Mouse (Mus musculus) mouse embryonic stem cell (cell line): ENCODE measurements at regions not wholly inside any gene's neighbourhood (a gene's known extent, or its start where the extent isn't known, plus 50 kb on each side); places are given as distances from the start of the nearest gene placed in this dataset.

Source experiments
- in situ Hi-C, 2 experiments: fragments of 300-500 bp; cut with MboI; formaldehyde crosslinking; loops; 1 replicate in 1 of 2; 3 replicates in 1 of 2; pipeline ENCODE4 v1.14.3; 2019 to 2020; ENCODE audit warnings: low sequenced_read_pairs in 2 of 2, low pct_unique_long_range_greater_than_20kb in 1 of 2, mixed read lengths in 1 of 2; ENCODE audit not compliant: unreplicated experiment in 1 of 2

DNA sequence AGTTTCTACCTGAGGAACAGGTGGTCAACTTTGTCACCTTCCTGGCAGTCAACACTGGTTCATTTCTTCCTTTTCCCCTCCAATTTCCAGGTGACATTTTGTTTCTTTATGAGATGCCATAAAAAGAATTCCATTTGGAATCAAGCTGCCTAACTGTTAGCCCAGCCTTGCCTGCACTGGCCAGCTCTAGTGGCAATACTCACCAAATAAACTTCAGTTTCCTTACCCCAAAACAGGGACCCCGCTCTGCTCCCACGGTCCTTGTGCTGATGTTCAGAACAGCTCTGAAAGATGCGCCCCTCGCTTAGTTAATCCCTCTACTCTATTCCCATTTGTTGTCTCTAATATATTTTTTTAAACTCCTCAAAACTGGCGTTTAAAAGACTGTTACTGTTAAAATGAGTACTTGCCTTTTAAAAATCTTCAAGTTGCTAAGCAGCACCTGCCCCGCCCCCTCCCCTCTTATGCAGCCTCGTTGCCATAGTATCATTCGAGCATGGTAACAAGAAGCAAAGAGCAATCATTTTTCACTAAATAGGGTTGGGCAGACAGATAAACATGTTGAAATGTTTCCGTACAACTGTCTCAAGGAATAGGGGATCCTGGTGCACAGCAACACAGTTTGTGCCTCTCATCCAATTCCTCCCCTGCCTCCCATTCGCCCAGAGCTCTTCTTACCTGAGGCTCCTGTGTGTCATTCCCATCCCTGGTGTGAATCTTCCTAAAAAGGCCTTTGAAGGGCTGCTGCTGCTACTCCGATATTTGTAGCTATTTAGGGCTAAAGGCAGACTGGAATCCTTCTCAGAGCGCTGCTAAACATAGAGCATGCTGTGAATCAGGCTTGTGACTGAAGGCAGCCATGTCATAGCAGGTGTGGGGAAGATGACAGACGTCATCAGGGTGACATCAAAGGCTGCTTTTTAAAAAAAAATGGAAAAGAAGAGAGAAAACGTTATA lies 98.8 kb upstream of the Oxgr1 start:
- in situ Hi-C loops = loop anchor here (10.0 to 25.0 kb wide), 2 partner anchors 246 to 264 kb away; no protein-coding TSS in a partner anchor

DNA sequence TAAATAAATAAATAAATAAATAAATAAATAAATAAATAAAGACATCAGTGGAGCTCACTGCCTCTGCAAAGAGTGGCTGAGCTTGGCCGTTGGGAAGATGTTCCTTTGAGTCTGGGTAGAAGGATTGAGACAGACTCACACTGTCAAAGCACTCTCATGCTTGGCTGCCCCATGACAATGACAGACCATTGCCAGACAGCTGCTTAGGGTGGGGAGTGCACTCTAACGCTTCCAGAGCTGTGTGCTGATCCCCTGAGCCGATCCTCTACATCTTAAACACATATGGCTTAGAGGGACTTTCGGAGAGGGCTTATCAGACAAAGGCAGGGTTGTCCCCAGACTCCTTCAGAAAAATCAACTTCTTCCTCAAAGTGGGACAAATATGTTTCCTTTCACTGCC lies 100.0 kb upstream of the Oxgr1 start:
- in situ Hi-C loops = loop anchor here (10.0 to 25.0 kb wide), 2 partner anchors 245 to 263 kb away; no protein-coding TSS in a partner anchor

DNA sequence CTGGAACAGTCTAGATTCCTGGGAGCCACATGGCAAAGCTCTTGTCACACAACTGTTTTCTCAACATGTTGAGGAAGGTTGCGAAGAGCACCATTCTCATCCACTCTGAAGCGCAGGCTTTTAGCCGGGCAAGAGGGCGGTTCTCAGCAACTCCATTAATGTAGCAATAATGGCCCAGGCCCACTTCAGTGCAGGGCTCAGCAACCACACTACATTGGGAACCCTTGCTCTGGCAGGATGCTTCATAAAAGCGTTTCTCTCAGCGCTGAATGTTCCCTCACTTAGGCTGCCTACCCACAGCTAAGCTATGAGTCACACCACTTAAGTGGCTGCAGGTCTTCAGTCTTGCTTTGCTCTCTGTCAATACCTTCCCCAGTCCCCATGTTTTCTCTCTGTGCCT lies 102.2 kb upstream of the Oxgr1 start:
- in situ Hi-C loops = loop anchor here (10.0 to 25.0 kb wide), 2 partner anchors 243 to 260 kb away; no protein-coding TSS in a partner anchor

DNA sequence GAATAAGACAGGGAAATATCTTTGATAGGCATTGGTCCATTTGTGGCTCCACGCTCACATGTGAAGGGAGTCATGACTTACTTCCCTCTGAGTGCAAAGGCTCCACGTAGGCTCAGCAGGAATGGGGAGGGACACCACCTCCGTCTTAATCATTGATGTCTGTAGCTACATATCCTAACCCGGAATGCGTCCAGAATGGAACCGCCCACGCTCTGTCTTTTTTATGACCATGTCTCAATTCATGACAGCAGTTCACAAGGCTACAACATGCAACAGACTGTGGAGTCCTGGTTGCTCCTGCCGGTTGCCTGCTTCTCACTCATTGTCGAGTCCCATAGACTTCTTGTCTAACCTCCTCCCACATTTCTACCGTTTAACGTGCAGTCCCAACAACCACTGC lies 104.1 kb upstream of the Oxgr1 start:
- in situ Hi-C loops = loop anchor here (10.0 to 25.0 kb wide), 2 partner anchors 241 to 258 kb away; no protein-coding TSS in a partner anchor

DNA sequence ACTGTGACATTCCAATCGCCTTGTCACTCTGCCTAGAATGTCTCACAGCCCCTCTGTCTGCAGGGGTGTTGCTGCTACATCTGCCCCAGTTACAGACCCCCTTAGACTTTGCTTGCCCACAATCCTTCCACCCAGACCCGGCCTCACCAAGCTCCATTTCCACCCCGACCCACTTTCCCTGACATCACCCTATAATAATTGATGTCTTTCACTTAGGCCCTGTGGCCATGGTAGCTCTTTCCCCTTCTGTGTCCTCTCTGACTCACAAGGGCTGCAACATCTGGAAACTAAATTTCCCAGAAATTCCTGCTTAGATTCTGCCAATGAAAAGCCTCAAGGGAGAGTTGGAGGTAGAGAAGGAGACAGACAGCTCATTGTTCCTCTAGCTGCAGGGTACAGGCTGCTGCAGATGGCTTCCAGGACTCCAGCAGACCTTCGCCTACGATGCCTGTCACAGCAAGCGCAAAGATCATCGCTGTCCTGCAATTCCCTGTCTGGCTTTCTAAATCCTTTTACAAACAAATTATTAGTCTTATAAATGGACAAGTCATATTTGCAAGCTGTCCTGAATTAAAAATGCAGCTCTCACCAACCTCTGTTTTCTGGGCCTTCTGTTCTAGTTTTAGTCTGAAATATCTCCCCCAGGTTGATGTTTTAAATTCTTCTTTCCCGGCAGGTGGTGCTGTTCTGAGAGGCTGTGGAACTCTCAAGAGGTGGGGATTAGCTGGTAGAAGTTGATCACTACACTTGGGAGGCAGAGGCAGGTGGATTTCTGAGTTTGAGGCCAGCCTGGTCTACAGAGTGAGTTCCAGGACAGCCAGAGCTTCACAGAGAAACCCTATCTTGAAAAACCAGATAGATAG lies 104.9 kb upstream of the Oxgr1 start:
- in situ Hi-C loops = loop anchor here (10.0 to 25.0 kb wide), 2 partner anchors 240 to 258 kb away; no protein-coding TSS in a partner anchor

DNA sequence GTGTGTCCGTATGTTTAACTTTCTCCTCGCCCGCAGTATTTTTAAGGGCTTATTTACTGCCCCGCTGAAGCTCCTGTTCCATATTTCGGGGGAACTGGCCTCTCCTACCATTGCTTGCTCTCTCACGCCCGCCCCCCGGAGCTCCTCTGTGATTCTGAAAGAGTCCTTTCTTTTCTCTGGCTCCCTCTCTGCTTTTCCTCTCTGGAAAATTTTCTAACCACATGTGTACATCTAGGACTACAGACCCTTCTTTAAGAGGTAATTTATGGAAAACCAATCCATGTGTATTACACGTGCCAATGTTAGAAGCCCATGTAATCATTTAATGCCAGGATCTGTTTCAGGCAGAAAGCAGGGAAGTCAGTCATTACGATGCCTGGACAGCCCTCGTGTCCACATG lies 106.6 kb upstream of the Oxgr1 start:
- in situ Hi-C loops = loop anchor here (10.0 to 25.0 kb wide), 2 partner anchors 238 to 256 kb away; no protein-coding TSS in a partner anchor

DNA sequence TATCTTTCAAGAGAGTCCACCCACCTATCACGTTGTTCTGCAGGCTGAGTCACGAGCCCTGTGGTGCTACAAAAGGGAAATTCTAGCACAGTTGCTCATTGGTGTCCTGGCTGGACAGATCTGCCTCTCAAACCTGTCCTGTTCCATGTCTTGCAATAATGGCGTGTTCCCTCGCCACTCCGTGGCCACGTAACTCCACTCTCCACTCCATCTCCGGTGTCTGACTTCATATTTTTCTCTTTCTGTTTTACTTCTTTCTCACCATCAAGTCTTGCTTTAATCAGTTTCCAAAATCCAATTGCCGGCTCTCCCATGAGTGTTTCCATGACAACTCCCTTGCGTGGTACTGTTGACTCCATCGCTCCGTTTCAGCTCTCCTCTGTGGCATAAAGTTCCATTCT lies 107.1 kb upstream of the Oxgr1 start:
- in situ Hi-C loops = loop anchor here (10.0 to 25.0 kb wide), 2 partner anchors 238 to 255 kb away; no protein-coding TSS in a partner anchor

DNA sequence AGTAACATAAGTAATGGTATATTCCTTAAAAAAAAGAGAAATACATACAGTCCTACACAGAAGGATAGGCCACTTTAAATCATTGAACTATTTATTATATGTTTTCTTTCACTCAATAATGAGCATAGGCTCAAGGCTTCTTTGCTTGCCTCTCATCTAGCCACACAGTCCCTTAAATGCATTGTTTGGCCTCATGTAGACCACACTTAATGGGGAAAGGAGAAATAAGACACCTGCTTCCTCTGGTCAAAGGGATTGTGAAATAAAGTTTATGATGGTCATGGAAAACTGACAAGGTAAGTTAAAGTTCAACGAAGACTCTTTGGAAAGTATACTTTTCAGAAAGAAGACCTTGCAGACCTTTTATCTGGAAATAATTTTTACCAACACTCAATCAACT lies 108.4 kb upstream of the Oxgr1 start:
- in situ Hi-C loops = no loop called here

DNA sequence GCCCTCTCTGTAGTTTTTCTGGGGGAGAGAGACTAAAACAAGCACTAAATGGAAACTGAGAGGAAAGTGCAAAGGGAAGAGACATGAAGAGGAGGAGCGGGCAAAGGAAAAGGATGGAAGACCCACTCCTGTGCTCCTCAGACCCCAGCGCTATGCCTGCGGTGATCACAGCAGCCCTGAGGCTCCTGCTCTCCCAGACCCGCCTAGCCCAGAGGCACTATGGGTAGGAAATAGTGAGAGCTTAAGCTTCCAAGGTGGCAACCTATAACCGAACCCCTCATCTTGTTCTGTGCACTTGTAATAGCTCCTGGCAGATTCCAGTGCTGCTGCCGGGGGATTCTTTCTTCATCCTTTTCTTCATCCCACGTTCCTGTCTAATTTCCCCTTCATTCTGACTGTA lies 112.2 kb upstream of the Oxgr1 start:
- in situ Hi-C loops = no loop called here

DNA sequence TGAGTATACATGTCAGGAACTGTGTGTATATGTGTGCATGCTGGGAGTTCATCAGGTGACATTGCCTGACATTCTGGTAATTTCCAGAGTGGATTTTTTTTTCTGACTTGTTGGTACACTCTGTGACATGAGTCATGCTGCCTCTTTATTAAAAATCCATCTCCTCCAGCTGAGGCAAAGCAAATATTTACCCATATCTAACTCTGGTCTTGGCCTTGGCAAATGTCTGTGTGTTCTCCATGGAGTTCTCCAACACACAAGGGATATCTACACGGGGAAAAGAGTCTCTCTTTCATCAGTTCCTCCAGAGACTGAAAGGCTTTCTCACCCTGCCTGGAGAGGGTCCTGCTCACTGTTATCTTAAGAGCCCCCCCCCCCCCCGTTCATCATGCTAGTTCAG lies 111.3 kb upstream of the Mbnl2 start:
- in situ Hi-C loops = no loop called here

DNA sequence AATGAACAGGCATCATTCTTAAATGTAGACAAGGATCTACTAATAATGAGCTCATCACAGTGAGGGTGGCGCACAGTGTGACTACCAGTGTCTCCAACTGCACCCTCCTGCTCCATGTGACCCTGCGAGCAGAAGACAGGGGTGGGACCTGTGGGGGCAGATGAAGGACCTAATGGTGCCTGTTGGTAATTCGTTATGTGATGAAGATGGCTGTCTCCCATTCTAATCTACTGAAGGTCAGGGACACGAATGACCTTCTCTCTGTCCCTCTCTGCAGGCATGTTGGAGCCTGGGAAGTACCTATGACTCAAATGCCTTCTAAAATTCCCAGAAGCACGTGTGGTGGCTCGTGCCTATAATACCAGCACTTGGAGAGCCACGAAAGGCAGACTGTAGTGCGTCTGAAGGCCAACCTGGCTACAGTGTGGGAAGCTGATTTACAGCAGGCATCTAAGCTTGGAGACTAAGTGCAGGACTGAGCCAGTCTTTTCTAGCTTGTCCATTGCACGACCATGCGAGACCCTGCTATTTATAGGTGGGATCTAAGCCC lies 109.9 kb upstream of the Mbnl2 start:
- in situ Hi-C loops = no loop called here

DNA sequence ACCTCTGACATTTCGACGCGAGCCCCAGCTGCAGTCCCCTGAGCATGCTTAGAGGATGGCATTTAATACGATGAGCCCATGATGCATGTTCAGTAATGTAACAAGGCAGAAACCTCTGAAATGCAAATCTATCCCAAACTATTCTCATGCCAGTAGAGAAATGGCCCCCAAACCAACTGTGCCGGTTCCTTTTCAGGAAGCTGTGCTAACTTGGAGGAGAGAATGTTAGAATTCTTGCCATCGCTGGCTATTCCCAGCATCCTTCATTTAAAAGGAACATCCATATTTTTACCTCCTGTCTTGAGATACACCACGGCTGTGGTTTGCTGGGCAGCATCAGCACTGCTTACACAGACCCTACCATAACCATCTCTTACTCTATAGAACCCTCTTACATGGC lies 104.7 kb upstream of the Mbnl2 start:
- in situ Hi-C loops = no loop called here

DNA sequence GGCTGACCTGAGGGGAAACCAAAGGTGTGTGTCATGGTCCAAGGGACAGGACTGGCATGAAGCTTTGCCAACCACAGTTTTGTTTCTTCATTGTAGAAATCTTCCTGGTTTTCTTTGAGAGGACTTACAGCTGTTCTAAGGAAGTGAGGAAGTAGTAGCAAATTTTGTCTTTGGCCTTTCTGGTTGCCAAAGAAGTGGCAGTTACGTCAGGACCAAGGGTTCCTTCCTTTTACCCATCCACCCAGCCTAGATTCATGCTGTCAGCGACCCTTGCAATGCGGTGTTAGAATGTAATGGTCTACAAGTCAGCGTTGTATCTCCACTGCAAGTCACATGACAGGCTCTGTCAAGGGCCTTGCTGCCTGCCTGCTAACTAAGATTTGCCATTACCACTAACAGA lies 103.4 kb upstream of the Mbnl2 start:
- in situ Hi-C loops = no loop called here

DNA sequence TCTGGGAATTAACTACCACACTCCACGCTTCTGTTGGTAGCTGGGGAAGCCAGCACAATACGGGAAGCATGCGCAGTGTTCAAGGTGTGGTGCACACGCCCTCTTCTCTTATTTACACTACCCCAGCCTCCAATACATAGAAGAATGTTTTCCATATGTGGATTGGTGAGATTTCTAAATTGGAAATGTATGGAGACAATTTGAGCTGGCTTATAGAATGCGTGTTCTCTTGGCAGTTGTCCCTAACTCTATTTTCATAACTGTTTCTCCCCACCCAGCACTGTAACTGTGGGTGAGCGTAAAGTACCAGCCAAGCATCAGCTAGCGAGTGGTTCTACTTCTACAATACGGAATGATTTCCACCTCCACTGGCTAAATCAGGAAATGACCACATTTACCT lies 102.6 kb upstream of the Mbnl2 start:
- in situ Hi-C loops = no loop called here

DNA sequence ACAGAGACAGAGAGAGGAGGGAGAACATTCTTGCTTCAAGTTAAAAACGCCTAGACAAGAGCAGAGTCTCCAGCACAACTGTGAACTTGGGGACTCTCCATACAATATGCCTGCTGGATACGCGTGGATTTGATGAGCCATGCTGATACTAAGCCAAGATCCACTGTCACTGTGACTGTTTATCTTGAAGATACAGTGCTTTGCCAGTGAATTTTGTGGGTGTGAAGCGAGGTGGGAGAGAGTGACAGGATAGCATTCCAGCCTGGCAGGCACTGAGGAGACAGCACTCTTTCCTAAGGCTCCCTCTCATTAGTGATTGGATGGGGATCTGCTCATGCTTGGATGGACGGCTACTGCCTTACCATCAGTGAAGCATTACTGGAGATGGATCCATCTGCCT lies 100.9 kb upstream of the Mbnl2 start:
- in situ Hi-C loops = no loop called here

DNA sequence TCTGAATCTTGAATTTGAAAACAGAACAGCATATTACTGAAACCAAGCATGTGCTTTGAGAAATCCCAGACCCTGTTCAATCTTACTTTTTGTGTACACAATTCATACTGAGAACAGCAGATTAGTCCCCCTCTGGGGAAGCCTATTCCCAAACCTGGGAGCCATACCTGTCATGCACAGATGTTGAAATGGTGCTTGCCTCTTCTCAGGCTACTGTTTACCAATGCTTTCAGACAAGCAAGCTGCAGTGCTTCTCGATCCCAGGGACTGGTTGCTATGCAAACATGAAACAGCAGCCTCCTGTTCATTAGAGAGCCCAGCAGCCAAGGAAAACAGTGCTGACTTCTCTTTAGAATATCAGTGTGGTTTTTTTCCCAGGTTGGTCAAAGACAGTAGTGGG lies 80.3 kb upstream of the Mbnl2 start:
- in situ Hi-C loops = no loop called here

DNA sequence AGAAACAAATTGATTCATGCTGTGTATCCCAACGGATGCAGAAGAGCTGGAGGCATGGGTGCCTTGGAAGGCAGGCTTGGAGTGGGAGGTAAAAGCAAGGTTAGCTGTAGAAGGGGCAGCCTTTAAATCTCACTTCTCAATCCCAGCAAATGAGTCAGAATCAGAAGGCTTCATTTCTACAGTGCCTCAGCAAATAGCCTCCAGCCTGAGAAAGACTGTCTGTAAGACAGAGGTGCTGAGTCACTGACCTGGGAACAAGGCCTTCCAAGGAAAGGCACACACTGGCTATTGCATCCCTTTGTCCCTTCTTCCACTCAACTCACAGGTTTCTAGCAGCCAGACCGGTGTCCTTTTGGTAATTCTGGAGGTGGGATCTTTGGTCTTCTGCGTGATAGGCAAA lies 63.7 kb upstream of the Mbnl2 start:
- in situ Hi-C loops = no loop called here

DNA sequence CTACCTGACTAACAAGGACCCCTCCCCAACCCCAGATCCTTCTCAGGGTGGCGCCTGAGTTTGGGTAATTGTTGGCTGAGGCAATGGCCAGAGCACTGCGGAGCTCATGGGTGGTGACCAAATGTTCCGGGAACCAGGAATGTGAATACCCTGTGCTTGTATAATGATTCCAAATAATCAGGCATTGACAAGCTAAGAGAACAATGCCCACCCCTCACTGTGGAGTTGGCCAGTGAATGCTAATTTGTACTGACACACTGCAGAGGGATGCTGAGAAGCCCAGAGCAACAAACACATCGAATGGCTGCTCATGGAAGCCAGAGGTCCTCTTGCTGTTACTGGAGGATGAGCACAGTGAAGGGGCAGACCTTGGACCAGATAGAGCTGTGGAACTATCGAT lies 62.8 kb upstream of the Mbnl2 start:
- in situ Hi-C loops = no loop called here

DNA sequence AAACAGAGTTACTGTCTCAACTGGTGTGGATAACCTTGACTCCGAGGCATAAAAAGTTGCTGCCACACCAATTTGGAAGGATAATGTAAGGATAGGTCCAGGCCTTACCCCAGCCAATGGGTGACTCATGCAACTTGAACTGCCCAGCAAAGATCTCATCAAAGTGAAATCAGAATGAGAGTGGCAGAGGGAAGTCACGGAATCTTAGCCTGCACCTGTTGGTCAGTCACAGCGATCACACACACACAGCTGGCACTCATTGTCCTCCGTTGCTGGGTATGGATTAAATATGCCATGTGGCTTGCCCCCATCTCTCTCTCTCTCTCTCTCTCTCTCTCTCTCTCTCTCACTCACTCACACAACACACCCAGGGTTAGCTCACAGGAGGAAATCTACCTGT lies 56.2 kb upstream of the Mbnl2 start:
- in situ Hi-C loops = no loop called here
